Mouse (Mus musculus) forebrain, postnatal 0 days (tissue): Measurements from ENCODE around the gene Gm3238. TPM values are rescaled to one million over a fixed set of nuclear protein-coding genes. Genes with fewer than 3 reads are reported as not detected.

Experiments
- ATAC-seq: fragments of 200-750 bp; cut with Nextera tagmentation; 2 replicates; pipeline ENCODE4 v1.8.0; 2017; ENCODE audit warnings: mild to moderate bottlenecking, moderate library complexity
- DNase-seq: peaks from one replicate; pipeline ENCODE4 v3.0.0-alpha.2; 2015
- H3K27ac ChIP-seq: fragments of 300-500 bp; sonication (generic); 2 replicates; pipeline ENCODE4 v1.5.1; 2014; ENCODE audit warnings: low read depth, mild to moderate bottlenecking, antibody characterized with exemption, low read length, moderate library complexity, mixed read lengths
- H3K27me3 ChIP-seq: fragments of 300-500 bp; sonication (generic); 2 replicates; pipeline ENCODE4 v1.6.1; 2014; ENCODE audit warnings: mild to moderate bottlenecking, low read length, mixed read lengths; ENCODE audit not compliant: insufficient read depth
- H3K36me3 ChIP-seq: fragments of 300-500 bp; sonication (generic); 2 replicates; pipeline ENCODE4 v1.6.1; 2014; ENCODE audit warnings: mild to moderate bottlenecking, moderate library complexity; ENCODE audit not compliant: insufficient read depth
- H3K4me1 ChIP-seq: fragments of 300-500 bp; sonication (generic); 2 replicates; pipeline ENCODE4 v1.6.1; 2014; ENCODE audit warnings: antibody characterized with exemption; ENCODE audit not compliant: insufficient read depth
- H3K4me2 ChIP-seq: fragments of 300-500 bp; sonication (generic); 2 replicates; pipeline ENCODE4 v1.6.1; 2014; ENCODE audit warnings: low read depth, mild to moderate bottlenecking, moderate library complexity
- H3K4me3 ChIP-seq: fragments of 300-500 bp; sonication (generic); 2 replicates; pipeline ENCODE4 v1.5.1; 2014; ENCODE audit warnings: low read depth, low read length, mixed read lengths
- H3K9ac ChIP-seq: fragments of 300-500 bp; sonication (generic); 2 replicates; pipeline ENCODE4 v1.6.1; 2014; ENCODE audit warnings: mild to moderate bottlenecking
- H3K9me3 ChIP-seq: fragments of 300-500 bp; sonication (generic); 2 replicates; pipeline ENCODE4 v1.6.1; 2016; ENCODE audit warnings: low read length
- CTCF ChIP-seq: sonication (generic); IDR thresholded peaks from 2 replicates; pipeline ENCODE4 v1.5.1; 2016; ENCODE audit warnings: antibody characterized with exemption, control low read depth, low read depth
- WGBS: fragments of 180-500 bp; shearing (Covaris S2); extraction: QIAGEN DNeasy Blood & Tissue Kit; methylation state at CpG from one replicate; pipeline ENCODE4 v1.1.7; 2014; 5-methylcytosine and 5-hydroxymethylcytosine counted together
- polyA plus RNA-seq: library from polyadenylated mRNA; unstranded; fragments of >200 nt; fragmentation: Nextera tagmentation; extraction: Ambion mirVana; gene quantifications from 2 replicates; pipeline ENCODE4 v1.2.1, GENCODE M21; 2015
- total RNA-seq: library from RNA; depleted of rRNA; stranded (reverse); fragments of >200 nt; gene quantifications from 2 replicates; pipeline ENCODE4 v1.2.3, GENCODE M21; 2014; rRNA removed

Gene Gm3238
- total and polyA plus RNA-seq, 2 experiments from 2014 or later = not detected

DNA sequence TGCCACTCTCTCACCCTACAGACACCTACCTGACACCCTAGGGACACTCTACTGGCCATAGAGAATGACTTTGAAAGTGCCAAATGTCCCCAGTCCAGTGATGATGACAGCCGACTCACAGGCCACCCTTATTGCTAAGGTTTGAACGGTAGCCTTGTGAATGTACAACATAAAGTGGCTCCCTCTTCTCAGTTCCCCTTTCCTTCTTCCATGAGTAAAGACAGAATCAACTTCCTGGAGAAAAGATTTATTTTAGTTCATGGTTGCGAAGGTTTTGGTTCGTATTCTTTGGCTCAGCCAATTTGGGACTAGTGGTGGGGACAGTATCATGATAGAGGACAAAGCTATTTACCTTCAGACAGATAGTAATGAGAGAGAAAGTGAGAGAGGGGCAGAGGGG, 32.2 kb downstream of the Gm3238 start:
- no peak for ATAC-seq
- H3K4me1 ChIP-seq = no peaks in the 10 kb centered on the region
- no peak for TF ChIP-seq CTCF
- peaks cover 4% of the 10 kb centered on the region; the same call in 1 of the 2 replicates for H3K9me3 ChIP-seq
- H3K4me3 ChIP-seq = no peak overlapping the region
- no peak overlapping the region for H3K9ac ChIP-seq
- DNase-seq = no peak
- H3K27ac ChIP-seq = no peak overlapping the region
- no peaks in the 10 kb centered on the region for H3K27me3 ChIP-seq
- 89% methylated on average over 4 of the region's 4 CpGs for WGBS
- no peaks in the 10 kb centered on the region for H3K36me3 ChIP-seq
- H3K4me2 ChIP-seq = no peak overlapping the region

DNA sequence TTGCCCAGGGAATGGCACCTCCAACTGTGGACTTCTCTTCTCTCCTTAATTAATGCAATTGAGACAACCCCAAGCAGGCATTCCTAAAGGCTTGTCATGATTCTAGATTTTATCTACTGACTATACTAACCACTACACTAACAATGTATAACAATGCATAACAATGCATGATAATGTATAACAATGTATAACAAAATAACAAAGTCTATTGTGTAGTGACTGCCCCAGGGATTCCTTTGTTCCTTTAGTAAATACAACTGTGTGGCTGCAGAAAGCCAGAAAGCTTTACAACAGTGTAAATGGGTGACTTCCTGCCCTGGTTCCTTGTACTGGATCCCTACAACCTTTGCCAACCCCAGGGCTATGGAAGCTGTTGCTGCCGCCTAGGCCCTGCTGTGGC, 35.2 kb downstream of the Gm3238 start:
- H3K4me2 ChIP-seq = no peak overlapping the region
- no peak overlapping the region for H3K9ac ChIP-seq
- peaks cover 4% of the 10 kb centered on the region; the same call in 1 of the 2 replicates for H3K9me3 ChIP-seq
- DNase-seq (no peak), ATAC-seq (no peak)
- H3K36me3 ChIP-seq = no peaks in the 10 kb centered on the region
- WGBS = 97% methylated on average over 1 of the region's 1 CpGs
- H3K27me3 ChIP-seq = no peaks in the 10 kb centered on the region
- no peak overlapping the region for H3K27ac ChIP-seq
- no peak for TF ChIP-seq CTCF
- no peak overlapping the region for H3K4me3 ChIP-seq
- H3K4me1 ChIP-seq = no peaks in the 10 kb centered on the region

DNA sequence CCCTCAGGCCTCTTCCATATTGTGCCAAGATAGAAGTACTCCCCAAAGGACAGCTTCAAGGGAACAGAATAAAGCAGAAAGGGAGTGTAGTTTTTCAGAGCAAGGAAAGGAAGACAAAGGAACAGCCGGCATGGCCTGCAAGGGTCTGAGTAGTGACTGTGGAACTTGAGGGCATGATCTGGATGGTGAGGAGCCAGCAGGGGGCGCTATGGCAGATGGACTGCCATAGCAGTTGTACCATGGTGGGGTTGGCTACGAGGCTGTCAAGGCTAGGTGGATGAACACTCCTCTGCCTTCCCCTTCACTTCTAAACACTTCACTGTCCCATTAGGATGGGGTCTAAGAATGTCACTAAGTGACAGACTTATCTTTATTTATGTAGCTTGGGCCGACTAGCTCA, 41.9 kb downstream of the Gm3238 start:
- no peaks in the 10 kb centered on the region for H3K36me3 ChIP-seq
- WGBS = 46% methylated on average over 4 of the region's 4 CpGs

DNA sequence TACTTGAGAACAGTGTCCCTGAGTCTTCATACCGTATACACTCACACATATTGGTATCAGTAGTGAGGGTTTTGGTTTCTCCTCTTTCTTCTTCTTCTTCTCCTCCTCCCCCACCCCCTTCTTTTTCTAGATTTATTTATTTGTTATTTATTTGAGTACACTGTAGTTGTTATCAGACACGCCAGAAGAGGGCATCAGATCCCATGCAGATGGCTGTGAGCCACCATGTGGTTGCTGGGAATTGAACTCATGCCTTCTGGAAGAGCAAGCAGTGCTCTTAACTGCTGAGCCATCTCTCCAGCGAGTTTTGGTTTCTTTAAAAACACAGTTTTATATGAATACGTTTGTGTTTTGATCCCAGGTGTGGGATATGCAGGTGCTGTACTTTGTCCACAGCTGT, 42.8 kb downstream of the Gm3238 start:
- ATAC-seq = no peak
- Histone ChIP-seq H3K27ac (no peak overlapping the region), H3K4me1 (no peaks in the 10 kb centered on the region), H3K27me3 (no peaks in the 10 kb centered on the region), H3K9me3 (no peaks in the 10 kb centered on the region), H3K4me3 (no peak overlapping the region), H3K9ac (no peak overlapping the region), H3K4me2 (no peak overlapping the region), H3K36me3 (no peaks in the 10 kb centered on the region)
- WGBS = 61% methylated on average over 4 of the region's 4 CpGs
- no peak for DNase-seq
- no peak for TF ChIP-seq CTCF

More for the DNA sequence above, 41.9 kb downstream of the Gm3238 start:
- H3K27ac ChIP-seq = no peak overlapping the region
- H3K4me2 ChIP-seq = no peak overlapping the region
- H3K9me3 ChIP-seq = no peaks in the 10 kb centered on the region
- no peaks in the 10 kb centered on the region for H3K27me3 ChIP-seq
- H3K4me3 ChIP-seq = no peak overlapping the region
- H3K4me1 ChIP-seq = no peaks in the 10 kb centered on the region
- DNase-seq = no peak
- ATAC-seq = no peak
- H3K9ac ChIP-seq = no peak overlapping the region
- TF ChIP-seq CTCF = no peak; the same call in 1 of the 2 replicates

DNA sequence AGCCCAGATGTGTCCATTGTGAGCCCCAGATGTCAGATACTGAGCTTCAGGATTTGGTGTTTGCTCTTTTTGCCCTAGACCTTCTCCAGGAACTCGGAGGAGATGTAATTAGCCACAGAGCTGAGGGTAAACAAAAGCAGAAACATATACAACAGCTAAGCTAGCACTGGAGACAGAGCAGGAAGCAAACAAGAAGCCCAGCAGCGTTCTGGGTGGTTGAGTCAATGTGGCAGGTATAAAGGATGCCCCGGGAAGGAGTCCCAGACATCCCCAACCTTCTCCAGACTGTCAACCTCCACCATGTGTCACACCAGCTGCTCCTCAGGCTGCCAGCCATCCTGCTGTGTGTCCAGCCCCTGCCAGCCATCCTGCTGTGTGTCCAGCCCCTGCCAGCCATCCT, 44.9 kb downstream of the Gm3238 start, which contains the start of gene Gm10100:
TSS of gene Gm10100 (plus strand) at position 301 of the 400 bp plus-strand sequence.
- no peaks in the 10 kb centered on the region for H3K36me3 ChIP-seq
- H3K4me1 ChIP-seq = no peaks in the 10 kb centered on the region
- H3K4me3 ChIP-seq = no peak within 1 kb of the TSS
- H3K9ac ChIP-seq = no peak within 1 kb of the TSS
- no peak within 1 kb of the TSS for H3K27ac ChIP-seq
- 21% methylated on average over 3 of the region's 3 CpGs for WGBS
- ATAC-seq (no peak), DNase-seq (no peak)
- H3K27me3 ChIP-seq = no peaks in the 10 kb centered on the region
- H3K4me2 ChIP-seq = no peak within 1 kb of the TSS
- TF ChIP-seq CTCF = no peak
- no peaks in the 10 kb centered on the region for H3K9me3 ChIP-seq

DNA sequence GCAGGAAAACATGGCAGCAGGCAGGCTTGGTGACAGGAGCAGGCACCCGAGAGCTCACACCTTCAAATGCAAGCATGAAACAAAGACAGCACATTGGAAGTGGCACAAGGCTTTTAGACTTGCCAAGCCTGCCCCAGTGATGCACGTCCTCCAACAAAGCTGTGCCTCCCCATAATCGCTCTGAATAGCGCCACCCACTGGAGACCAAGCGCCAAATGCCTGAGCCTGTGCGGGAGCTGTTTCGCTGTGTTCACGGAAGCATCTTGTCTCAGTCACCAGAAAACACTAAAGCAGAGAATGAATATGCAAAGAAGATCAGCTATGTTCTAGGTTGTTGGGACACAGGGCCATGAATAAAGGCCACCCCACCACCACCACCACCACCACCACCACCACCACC, 46.3 kb downstream of the Gm3238 start:
- WGBS = 72% methylated on average over 8 of the region's 8 CpGs
- no peaks in the 10 kb centered on the region for H3K36me3 ChIP-seq

More for the DNA sequence above, 46.3 kb downstream of the Gm3238 start:
- no peaks in the 10 kb centered on the region for H3K9me3 ChIP-seq
- no peak for TF ChIP-seq CTCF
- no peak overlapping the region for H3K4me2 ChIP-seq
- no peak overlapping the region for H3K4me3 ChIP-seq
- DNase-seq (no peak), ATAC-seq (no peak)
- H3K9ac ChIP-seq = no peak overlapping the region
- H3K27me3 ChIP-seq = no peaks in the 10 kb centered on the region
- no peak overlapping the region for H3K27ac ChIP-seq
- H3K4me1 ChIP-seq = no peaks in the 10 kb centered on the region

Other genes starting within 250 kb of the Gm3238 start
Only the 30 nearest of the 32 such genes appear.
- gene Pttg1ip, start 189.6 kb downstream of the Gm3238 start, total RNA-seq = 69.6 and 98.3 TPM in 2 replicates
- gene Pttg1ip, start 189.6 kb downstream of the Gm3238 start, polyA plus RNA-seq = 67.1 and 74.2 TPM in 2 replicates
- gene Sumo3, start 165.2 kb downstream of the Gm3238 start, total RNA-seq = 270 and 305 TPM in 2 replicates
- 381 and 398 TPM in 2 replicates for gene Sumo3, start 165.2 kb downstream of the Gm3238 start, polyA plus RNA-seq
- gene Gm49325, start 165.1 kb downstream of the Gm3238 start, total RNA-seq = not detected in 2 replicates
- gene Gm49325, start 165.1 kb downstream of the Gm3238 start, polyA plus RNA-seq = 27.7 and 33.6 TPM in 2 replicates
- gene Ube2g2, start 149.1 kb downstream of the Gm3238 start, total RNA-seq = 41.7 and 45.3 TPM in 2 replicates
- gene Ube2g2, start 149.1 kb downstream of the Gm3238 start, polyA plus RNA-seq = 74.9 and 80.3 TPM in 2 replicates
- gene Tspear, start 84.8 kb downstream of the Gm3238 start, total RNA-seq = 0.14 TPM in 1 of 2 replicates, not detected in the other
- 0.42 and 0.99 TPM in 2 replicates for gene Tspear, start 84.8 kb downstream of the Gm3238 start, polyA plus RNA-seq
- not detected in 2 replicates for gene Gm19402, start 80.6 kb downstream of the Gm3238 start, total RNA-seq
- gene Gm19402, start 80.6 kb downstream of the Gm3238 start, polyA plus RNA-seq = not detected in 2 replicates
- not detected in 2 replicates for gene Gm9508, start 74.1 kb downstream of the Gm3238 start, total RNA-seq
- gene Gm9508, start 74.1 kb downstream of the Gm3238 start, polyA plus RNA-seq = not detected in 2 replicates
- not detected in 2 replicates for gene Gm10272, start 64.7 kb downstream of the Gm3238 start, total RNA-seq
- not detected in 2 replicates for gene Gm10272, start 64.7 kb downstream of the Gm3238 start, polyA plus RNA-seq
- gene Gm10024, start 59.9 kb downstream of the Gm3238 start, total RNA-seq = not detected in 2 replicates
- not detected in 2 replicates for gene Gm10024, start 59.9 kb downstream of the Gm3238 start, polyA plus RNA-seq
- not detected in 2 replicates for gene Gm10142, start 55.5 kb downstream of the Gm3238 start, total RNA-seq
- gene Gm10142, start 55.5 kb downstream of the Gm3238 start, polyA plus RNA-seq = not detected in 2 replicates
- gene Krtap12-1, start 50.7 kb downstream of the Gm3238 start, total RNA-seq = not detected in 2 replicates
- not detected in 2 replicates for gene Krtap12-1, start 50.7 kb downstream of the Gm3238 start, polyA plus RNA-seq
- not detected in 2 replicates for gene Gm10100, start 44.8 kb downstream of the Gm3238 start, total RNA-seq
- gene Gm10100, start 44.8 kb downstream of the Gm3238 start, polyA plus RNA-seq = not detected in 2 replicates
- not detected in 2 replicates for gene Gm18596, start 28.7 kb downstream of the Gm3238 start, total RNA-seq
- not detected in 2 replicates for gene Gm18596, start 28.7 kb downstream of the Gm3238 start, polyA plus RNA-seq
- not detected in 2 replicates for gene Gm9736, start 20.0 kb downstream of the Gm3238 start, total RNA-seq
- not detected in 2 replicates for gene Gm9736, start 20.0 kb downstream of the Gm3238 start, polyA plus RNA-seq
- gene Gm3233, start 11.6 kb downstream of the Gm3238 start, total RNA-seq = not detected in 2 replicates
- not detected in 2 replicates for gene Gm3233, start 11.6 kb downstream of the Gm3238 start, polyA plus RNA-seq
- gene Gm7138, start 5.6 kb upstream of the Gm3238 start, total RNA-seq = not detected in 2 replicates
- not detected in 2 replicates for gene Gm7138, start 5.6 kb upstream of the Gm3238 start, polyA plus RNA-seq
- gene Gm3250, start 11.2 kb upstream of the Gm3238 start, total RNA-seq = not detected in 2 replicates
- gene Gm3250, start 11.2 kb upstream of the Gm3238 start, polyA plus RNA-seq = not detected in 2 replicates
- gene Gm7137, start 16.9 kb upstream of the Gm3238 start, total RNA-seq = not detected in 2 replicates
- not detected in 2 replicates for gene Gm7137, start 16.9 kb upstream of the Gm3238 start, polyA plus RNA-seq
- not detected in 2 replicates for gene Gm9639, start 23.8 kb upstream of the Gm3238 start, total RNA-seq
- gene Gm9639, start 23.8 kb upstream of the Gm3238 start, polyA plus RNA-seq = not detected in 2 replicates
- not detected in 2 replicates for gene Gm19668, start 27.8 kb upstream of the Gm3238 start, total RNA-seq
- not detected in 2 replicates for gene Gm19668, start 27.8 kb upstream of the Gm3238 start, polyA plus RNA-seq
- gene Gm9507, start 40.5 kb upstream of the Gm3238 start, total RNA-seq = not detected in 2 replicates
- gene Gm9507, start 40.5 kb upstream of the Gm3238 start, polyA plus RNA-seq = not detected in 2 replicates
- gene Gm2696, start 43.4 kb upstream of the Gm3238 start, total RNA-seq = not detected in 2 replicates
- not detected in 2 replicates for gene Gm2696, start 43.4 kb upstream of the Gm3238 start, polyA plus RNA-seq
- gene Krtap10-4, start 55.8 kb upstream of the Gm3238 start, total RNA-seq = not detected in 2 replicates
- not detected in 2 replicates for gene Krtap10-4, start 55.8 kb upstream of the Gm3238 start, polyA plus RNA-seq
- gene Krtap10-10, start 64.6 kb upstream of the Gm3238 start, total RNA-seq = not detected in 2 replicates
- not detected in 2 replicates for gene Krtap10-10, start 64.6 kb upstream of the Gm3238 start, polyA plus RNA-seq
- not detected in 2 replicates for gene Gm36176, start 75.5 kb upstream of the Gm3238 start, total RNA-seq
- gene Gm36176, start 75.5 kb upstream of the Gm3238 start, polyA plus RNA-seq = not detected in 2 replicates
- not detected in 2 replicates for gene Gm10318, start 81.5 kb upstream of the Gm3238 start, total RNA-seq
- gene Gm10318, start 81.5 kb upstream of the Gm3238 start, polyA plus RNA-seq = not detected in 2 replicates
- 0.48 TPM in 1 of 2 replicates, not detected in the other for gene Gm3285, start 90.7 kb upstream of the Gm3238 start, total RNA-seq
- gene Gm3285, start 90.7 kb upstream of the Gm3238 start, polyA plus RNA-seq = not detected in 2 replicates
- 19.7 and 24.1 TPM in 2 replicates for gene Lrrc3, start 131.2 kb upstream of the Gm3238 start, total RNA-seq
- 15.7 and 22.4 TPM in 2 replicates for gene Lrrc3, start 131.2 kb upstream of the Gm3238 start, polyA plus RNA-seq
- 5.5 and 8.7 TPM in 2 replicates for gene Trpm2, start 199.2 kb upstream of the Gm3238 start, total RNA-seq
- 2.4 and 4.5 TPM in 2 replicates for gene Trpm2, start 199.2 kb upstream of the Gm3238 start, polyA plus RNA-seq
- 46.5 and 50.4 TPM in 2 replicates for gene 1810043G02Rik, start 207.2 kb upstream of the Gm3238 start, total RNA-seq
- gene 1810043G02Rik, start 207.2 kb upstream of the Gm3238 start, polyA plus RNA-seq = 54.5 and 56.8 TPM in 2 replicates